Mouse (Mus musculus): ENCODE data around the gene Zfp648. TPM values are rescaled to one million over a fixed set of nuclear protein-coding genes. Genes with fewer than 3 reads are reported as not detected.

Zfp648 gene
- polyA plus RNA-seq, 1 experiment, result not detected

GRCm38 (mm10) chr1:154203386-154203785, 2.4 kb downstream of the Zfp648 start:
- Histone ChIP-seq H3K4me1 (ENCODE audit: control insufficient read depth, insufficient read depth, low read length) (no peaks in the 10 kb centered on the region), H3K9ac (ENCODE audit: low read depth, poor library complexity, severe bottlenecking) (no peak overlapping the region), H3K36me3 (ENCODE audit: control insufficient read depth, insufficient read depth, low read length, poor library complexity, severe bottlenecking) (no peaks in the 10 kb centered on the region), H3K4me3 (ENCODE audit: low read depth, low read length) (no peak overlapping the region), H3K27ac (ENCODE audit: insufficient read depth, low read length) (no peak overlapping the region), H3K27me3 (ENCODE audit: control insufficient read depth, insufficient read depth, low read length, poor library complexity, severe bottlenecking) (peaks cover 9% of the 10 kb centered on the region), H3K9me3 (replicated peaks; ENCODE audit: control insufficient read depth, insufficient read depth, low read length, poor library complexity, severe bottlenecking) (no peaks in the 10 kb centered on the region)
- TF ChIP-seq EP300 (IDR thresholded peaks at IDR 0.05; ENCODE audit: insufficient read depth, low read depth, low read length) (no peak), POLR2A (IDR thresholded peaks at IDR 0.05; ENCODE audit: insufficient read depth, low read length) (no peak), CTCF (IDR thresholded peaks at IDR 0.05; ENCODE audit: low read depth, low read length) (no peak)

- peak overlapping the region; percentile 51 for H3K4me3 ChIP-seq (ENCODE audit: low read depth, low read length)
- H3K4me1 ChIP-seq (ENCODE audit: control insufficient read depth, insufficient read depth, low read length), result no peaks in the 10 kb centered on the region
- H3K9ac ChIP-seq (ENCODE audit: low read depth, poor library complexity, severe bottlenecking), result no peak overlapping the region
- H3K36me3 ChIP-seq (ENCODE audit: control insufficient read depth, insufficient read depth, low read length, poor library complexity, severe bottlenecking), result no peaks in the 10 kb centered on the region
- peaks cover 9% of the 10 kb centered on the region for H3K27me3 ChIP-seq (ENCODE audit: control insufficient read depth, insufficient read depth, low read length, poor library complexity, severe bottlenecking)
- TF ChIP-seq CTCF (IDR thresholded peaks at IDR 0.05; ENCODE audit: low read depth, low read length) (no peak), EP300 (IDR thresholded peaks at IDR 0.05; ENCODE audit: insufficient read depth, low read depth, low read length) (no peak), POLR2A (IDR thresholded peaks at IDR 0.05; ENCODE audit: insufficient read depth, low read length) (no peak)
- H3K27ac ChIP-seq (ENCODE audit: insufficient read depth, low read length), result no peak overlapping the region
- no peaks in the 10 kb centered on the region for H3K9me3 ChIP-seq (replicated peaks; ENCODE audit: control insufficient read depth, insufficient read depth, low read length, poor library complexity, severe bottlenecking)
These were observed 3.9 kb downstream of the Zfp648 start for GRCm38 (mm10) chr1:154204652-154205573.

GRCm38 (mm10) chr1:154219991-154220390, 19.0 kb downstream of the Zfp648 start:
- no peaks in the 10 kb centered on the region for H3K27me3 ChIP-seq (ENCODE audit: control insufficient read depth, insufficient read depth, low read length, poor library complexity, severe bottlenecking)
- H3K36me3 ChIP-seq (ENCODE audit: control insufficient read depth, insufficient read depth, low read length, poor library complexity, severe bottlenecking), result no peaks in the 10 kb centered on the region
- no peak overlapping the region for H3K9ac ChIP-seq (ENCODE audit: low read depth, poor library complexity, severe bottlenecking)
- H3K4me3 ChIP-seq (ENCODE audit: low read depth, low read length), result no peak overlapping the region
- TF ChIP-seq POLR2A (IDR thresholded peaks at IDR 0.05; ENCODE audit: insufficient read depth, low read length), result no peak
- no peak for TF ChIP-seq CTCF (IDR thresholded peaks at IDR 0.05; ENCODE audit: low read depth, low read length)
- TF ChIP-seq EP300 (IDR thresholded peaks at IDR 0.05; ENCODE audit: insufficient read depth, low read depth, low read length), result no peak
- H3K4me1 ChIP-seq (ENCODE audit: control insufficient read depth, insufficient read depth, low read length), result no peaks in the 10 kb centered on the region
- no peaks in the 10 kb centered on the region for H3K9me3 ChIP-seq (replicated peaks; ENCODE audit: control insufficient read depth, insufficient read depth, low read length, poor library complexity, severe bottlenecking)
- H3K27ac ChIP-seq (ENCODE audit: insufficient read depth, low read length), result no peak overlapping the region

DNA sequence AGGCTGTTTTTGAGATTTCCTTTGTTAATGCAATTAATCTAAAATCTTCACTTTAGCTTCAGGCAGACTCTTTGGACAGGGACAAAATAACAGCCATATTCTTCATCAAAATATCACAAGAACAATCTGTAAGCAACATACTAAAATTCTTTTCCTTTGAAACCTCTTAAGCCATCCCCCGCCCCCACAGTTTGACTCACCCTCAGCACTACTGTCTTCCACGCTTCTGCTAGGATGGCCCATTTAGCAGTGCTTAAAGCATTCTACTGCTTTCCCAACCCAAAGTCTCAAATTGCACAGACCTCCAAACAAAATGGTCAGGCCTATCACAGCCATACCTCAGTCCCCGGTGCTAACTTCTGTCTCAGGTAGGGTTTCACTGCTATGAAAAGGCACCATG, 19.6 kb downstream of the Zfp648 start:
- no peak overlapping the region for H3K4me3 ChIP-seq (ENCODE audit: low read depth, low read length)
- no peak overlapping the region for H3K27ac ChIP-seq (ENCODE audit: insufficient read depth, low read length)
- no peaks in the 10 kb centered on the region for H3K9me3 ChIP-seq (replicated peaks; ENCODE audit: control insufficient read depth, insufficient read depth, low read length, poor library complexity, severe bottlenecking)
- no peaks in the 10 kb centered on the region for H3K4me1 ChIP-seq (ENCODE audit: control insufficient read depth, insufficient read depth, low read length)
- TF ChIP-seq POLR2A (IDR thresholded peaks at IDR 0.05; ENCODE audit: insufficient read depth, low read length) (no peak), CTCF (IDR thresholded peaks at IDR 0.05; ENCODE audit: low read depth, low read length) (no peak), EP300 (IDR thresholded peaks at IDR 0.05; ENCODE audit: insufficient read depth, low read depth, low read length) (no peak)
- no peak overlapping the region for H3K9ac ChIP-seq (ENCODE audit: low read depth, poor library complexity, severe bottlenecking)
- no peaks in the 10 kb centered on the region for H3K36me3 ChIP-seq (ENCODE audit: control insufficient read depth, insufficient read depth, low read length, poor library complexity, severe bottlenecking)
- no peaks in the 10 kb centered on the region for H3K27me3 ChIP-seq (ENCODE audit: control insufficient read depth, insufficient read depth, low read length, poor library complexity, severe bottlenecking)

DNA sequence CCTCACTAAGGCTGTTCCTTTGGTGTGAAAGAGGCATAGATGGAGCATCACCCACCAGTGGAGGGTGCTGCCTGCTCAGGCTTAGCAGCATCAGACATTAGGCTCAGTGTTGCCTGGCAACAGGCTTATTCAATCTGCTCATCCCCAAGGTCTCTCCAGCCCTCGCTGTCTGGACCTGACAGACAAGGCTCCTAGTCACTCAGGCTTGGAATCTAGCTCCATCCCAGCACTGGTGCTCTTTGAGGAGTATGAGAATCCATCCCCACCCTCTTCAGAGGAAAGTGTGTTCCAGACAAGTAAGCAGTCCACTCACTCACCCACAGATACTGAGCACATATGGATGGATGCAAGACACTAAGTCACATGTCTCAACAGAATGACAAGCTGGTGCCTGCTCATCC, 22.8 kb downstream of the Zfp648 start:
- H3K27me3 ChIP-seq (ENCODE audit: control insufficient read depth, insufficient read depth, low read length, poor library complexity, severe bottlenecking), result no peaks in the 10 kb centered on the region
- no peaks in the 10 kb centered on the region for H3K36me3 ChIP-seq (ENCODE audit: control insufficient read depth, insufficient read depth, low read length, poor library complexity, severe bottlenecking)
- TF ChIP-seq POLR2A (IDR thresholded peaks at IDR 0.05; ENCODE audit: insufficient read depth, low read length) (no peak), EP300 (IDR thresholded peaks at IDR 0.05; ENCODE audit: insufficient read depth, low read depth, low read length) (no peak), CTCF (IDR thresholded peaks at IDR 0.05; ENCODE audit: low read depth, low read length) (no peak)
- no peak overlapping the region for H3K9ac ChIP-seq (ENCODE audit: low read depth, poor library complexity, severe bottlenecking)
- no peaks in the 10 kb centered on the region for H3K9me3 ChIP-seq (replicated peaks; ENCODE audit: control insufficient read depth, insufficient read depth, low read length, poor library complexity, severe bottlenecking)
- H3K4me1 ChIP-seq (ENCODE audit: control insufficient read depth, insufficient read depth, low read length), result no peaks in the 10 kb centered on the region
- no peak overlapping the region for H3K4me3 ChIP-seq (ENCODE audit: low read depth, low read length)
- no peak overlapping the region for H3K27ac ChIP-seq (ENCODE audit: insufficient read depth, low read length)

DNA sequence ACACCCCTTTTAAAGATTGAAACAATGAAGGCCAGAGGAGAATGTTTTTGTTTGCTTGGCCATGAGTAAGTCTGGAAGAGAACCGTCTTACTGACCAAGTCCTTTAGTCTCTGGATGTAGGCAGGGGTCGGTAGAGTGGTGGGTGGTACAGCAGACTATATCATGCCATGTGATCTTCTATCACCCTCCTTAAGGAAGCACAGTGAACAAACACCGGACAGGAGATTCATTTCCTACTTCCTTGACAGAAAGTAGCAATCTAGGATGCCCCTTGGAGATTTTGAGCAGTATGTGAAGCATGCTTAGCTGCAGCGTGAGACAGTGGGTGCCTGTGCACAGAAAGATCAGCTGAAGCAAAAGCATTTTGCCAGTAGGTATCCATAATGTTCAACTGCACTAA, 31.6 kb downstream of the Zfp648 start:
- no peaks in the 10 kb centered on the region for H3K4me1 ChIP-seq (ENCODE audit: control insufficient read depth, insufficient read depth, low read length)
- no peak overlapping the region for H3K27ac ChIP-seq (ENCODE audit: insufficient read depth, low read length)
- H3K9ac ChIP-seq (ENCODE audit: low read depth, poor library complexity, severe bottlenecking), result no peak overlapping the region
- H3K36me3 ChIP-seq (ENCODE audit: control insufficient read depth, insufficient read depth, low read length, poor library complexity, severe bottlenecking), result no peaks in the 10 kb centered on the region
- H3K27me3 ChIP-seq (ENCODE audit: control insufficient read depth, insufficient read depth, low read length, poor library complexity, severe bottlenecking), result no peaks in the 10 kb centered on the region
- no peak overlapping the region for H3K4me3 ChIP-seq (ENCODE audit: low read depth, low read length)
- no peaks in the 10 kb centered on the region for H3K9me3 ChIP-seq (replicated peaks; ENCODE audit: control insufficient read depth, insufficient read depth, low read length, poor library complexity, severe bottlenecking)
- TF ChIP-seq EP300 (IDR thresholded peaks at IDR 0.05; ENCODE audit: insufficient read depth, low read depth, low read length) (no peak), POLR2A (IDR thresholded peaks at IDR 0.05; ENCODE audit: insufficient read depth, low read length) (no peak), CTCF (IDR thresholded peaks at IDR 0.05; ENCODE audit: low read depth, low read length) (no peak)

All from ES-Bruce4 (cell line).